ENCODE assay signal across 19 mouse cellular contexts in the genomic region with DNA sequence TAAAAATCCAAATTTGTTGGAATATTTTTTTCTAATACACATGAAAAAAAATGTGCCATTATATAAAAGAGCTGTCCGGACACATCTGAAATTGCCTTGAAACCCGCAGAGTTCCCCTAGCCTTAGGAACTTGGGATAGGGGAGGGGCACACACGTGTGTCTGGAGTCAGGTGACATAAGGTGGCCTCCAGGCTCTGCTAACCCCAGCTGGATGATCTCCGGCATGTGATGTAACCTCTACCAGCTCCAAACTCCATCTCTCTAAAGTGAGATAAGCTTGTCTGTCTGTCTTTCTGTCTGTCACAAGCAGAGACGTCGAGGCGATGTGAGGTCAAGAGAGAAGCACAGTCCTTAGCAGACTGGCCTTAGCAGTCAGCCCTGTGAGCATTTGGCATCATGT. TPM values are rescaled to one million over a fixed set of nuclear protein-coding genes. Genes with fewer than 3 reads are reported as not detected.
DNase-seq lines count a peak whose midpoint lies in the region; ATAC-seq and TF ChIP-seq lines count a peak whose summit lies in the region.
"Had no signal": no experiment of that assay in that cellular context is flagged by ENCODE, and none has a peak within 500 bp of the region (broad histone marks: within the 10 kb centered on the region; RNA-seq: fewer than 3 reads in every experiment).

No protein-coding gene starts in this region.

- no peak for TF ChIP-seq POLR2A in thymus, adult 2 months (IDR thresholded peaks at IDR 0.05; ENCODE audit: control insufficient read depth, extremely low read depth, insufficient read depth, low read length, poor library complexity)

- no peaks in the 10 kb centered on the region for H3K36me3 ChIP-seq in kidney, embryonic 15.5 days
- no peaks in the 10 kb centered on the region for H3K36me3 ChIP-seq in intestine, postnatal 0 days (ENCODE audit: control insufficient read depth, insufficient read depth)
- no peaks in the 10 kb centered on the region for H3K36me3 ChIP-seq in liver, embryonic 11.5 days (ENCODE audit: control insufficient read depth, insufficient read depth, low read length)
- no peaks in the 10 kb centered on the region for H3K36me3 ChIP-seq in liver, embryonic 15.5 days (replicated peaks)
- H3K36me3 ChIP-seq in thymus, adult 2 months (ENCODE audit: control insufficient read depth, insufficient read depth, low read length): no peaks in the 10 kb centered on the region
- H3K36me3 ChIP-seq in forebrain, embryonic 10.5 days (replicated peaks): no peaks in the 10 kb centered on the region
- H3K36me3 ChIP-seq: embryonic facial prominence, embryonic 10.5 days; heart, embryonic 13.5 days had no signal

- H3K27me3 ChIP-seq in kidney, embryonic 15.5 days: peaks cover 11% of the 10 kb centered on the region; the same call in 1 of the 2 replicates
- H3K27me3 ChIP-seq in intestine, postnatal 0 days (replicated peaks; ENCODE audit: control insufficient read depth, insufficient read depth, low read length): no peaks in the 10 kb centered on the region
- H3K27me3 ChIP-seq in liver, embryonic 11.5 days (replicated peaks; ENCODE audit: control insufficient read depth, insufficient read depth, low read length): no peaks in the 10 kb centered on the region
- no peaks in the 10 kb centered on the region for H3K27me3 ChIP-seq in liver, embryonic 15.5 days
- H3K27me3 ChIP-seq in thymus, adult 2 months (ENCODE audit: control insufficient read depth, insufficient read depth, low read length): no peaks in the 10 kb centered on the region
- H3K27me3 ChIP-seq in forebrain, embryonic 10.5 days (ENCODE audit: poor library complexity, severe bottlenecking): peaks cover 44% of the 10 kb centered on the region

- H3K27ac ChIP-seq in kidney, embryonic 15.5 days: no peak overlapping the region
- no peak overlapping the region for H3K27ac ChIP-seq in intestine, postnatal 0 days (ENCODE audit: low read depth, low read length)
- no peak overlapping the region for H3K27ac ChIP-seq in liver, embryonic 11.5 days (ENCODE audit: low read depth, low read length)
- H3K27ac ChIP-seq in liver, embryonic 15.5 days (replicated peaks): 0 out of 2 replicates have a peak overlapping the region, but pooled peaks have one; percentile 0
- H3K27ac ChIP-seq in thymus, adult 2 months (ENCODE audit: control insufficient read depth, insufficient read depth, low read length): no peak overlapping the region
- H3K27ac ChIP-seq in forebrain, embryonic 10.5 days: no peak overlapping the region
- H3K27ac ChIP-seq: embryonic facial prominence, embryonic 10.5 days; gastrocnemius, adult 2 months; heart, embryonic 13.5 days had no signal

- peaks cover 16% of the 10 kb centered on the region for H3K4me1 ChIP-seq in kidney, embryonic 15.5 days
- H3K4me1 ChIP-seq in intestine, postnatal 0 days (replicated peaks; ENCODE audit: control insufficient read depth, insufficient read depth, low read length): 0 out of 2 replicates have a peak, but pooled peaks cover 7% of the 10 kb centered on the region
- H3K4me1 ChIP-seq in liver, embryonic 11.5 days (replicated peaks; ENCODE audit: control insufficient read depth, insufficient read depth, low read length): no peaks in the 10 kb centered on the region; the same call in 1 of the 2 replicates
- H3K4me1 ChIP-seq in liver, embryonic 15.5 days (replicated peaks): no peaks in the 10 kb centered on the region
- no peaks in the 10 kb centered on the region for H3K4me1 ChIP-seq in thymus, adult 2 months (replicated peaks; ENCODE audit: control insufficient read depth, insufficient read depth, low read length)
- H3K4me1 ChIP-seq in forebrain, embryonic 10.5 days: peaks cover 28% of the 10 kb centered on the region
- H3K4me1 ChIP-seq: heart, embryonic 13.5 days had no signal

- TF ChIP-seq CTCF in intestine, postnatal 0 days (IDR thresholded peaks at IDR 0.05; ENCODE audit: low read depth): no peak
- TF ChIP-seq CTCF in thymus, adult 2 months (IDR thresholded peaks at IDR 0.05; ENCODE audit: borderline replicate concordance, control insufficient read depth, extremely low read depth, insufficient read depth, low read length, poor library complexity): no peak

- no peak overlapping the region for H3K4me2 ChIP-seq in kidney, embryonic 15.5 days
- H3K4me2 ChIP-seq in intestine, postnatal 0 days (replicated peaks; ENCODE audit: low read depth): no peak overlapping the region
- H3K4me2 ChIP-seq in liver, embryonic 11.5 days: no peak overlapping the region
- no peak overlapping the region for H3K4me2 ChIP-seq in liver, embryonic 15.5 days
- H3K4me2 ChIP-seq: heart, embryonic 13.5 days had no signal

- H3K9me3 ChIP-seq in kidney, embryonic 15.5 days (replicated peaks): no peaks in the 10 kb centered on the region
- no peaks in the 10 kb centered on the region for H3K9me3 ChIP-seq in intestine, postnatal 0 days (ENCODE audit: control insufficient read depth)
- H3K9me3 ChIP-seq in liver, embryonic 11.5 days (ENCODE audit: control insufficient read depth, low read length): no peaks in the 10 kb centered on the region
- no peaks in the 10 kb centered on the region for H3K9me3 ChIP-seq in liver, embryonic 15.5 days (replicated peaks)
- no peaks in the 10 kb centered on the region for H3K9me3 ChIP-seq in forebrain, embryonic 10.5 days
- H3K9me3 ChIP-seq: embryonic facial prominence, embryonic 10.5 days; heart, embryonic 13.5 days had no signal

- H3K4me3 ChIP-seq in kidney, embryonic 15.5 days (replicated peaks): no peak overlapping the region
- no peak overlapping the region for H3K4me3 ChIP-seq in intestine, postnatal 0 days (ENCODE audit: low read depth, low read length)
- H3K4me3 ChIP-seq in liver, embryonic 11.5 days (ENCODE audit: low read depth, low read length): no peak overlapping the region
- no peak overlapping the region for H3K4me3 ChIP-seq in liver, embryonic 15.5 days (replicated peaks)
- no peak overlapping the region for H3K4me3 ChIP-seq in thymus, adult 2 months (ENCODE audit: control insufficient read depth, insufficient read depth, low read length)
- H3K4me3 ChIP-seq in forebrain, embryonic 10.5 days: no peak overlapping the region
- H3K4me3 ChIP-seq: embryonic facial prominence, embryonic 10.5 days; gastrocnemius, adult 2 months; heart, embryonic 13.5 days had no signal

- WGBS in kidney, embryonic 15.5 days: 74% methylated on average over 7 of the region's 7 CpGs
- WGBS in intestine, postnatal 0 days: 57% methylated on average over 7 of the region's 7 CpGs
- WGBS in liver, embryonic 11.5 days: 70% methylated on average over 7 of the region's 7 CpGs
- 53% methylated on average over 7 of the region's 7 CpGs for WGBS in liver, embryonic 15.5 days (ENCODE audit: insufficient replicate concordance)
- WGBS in thymus, adult 2 months: 84% methylated on average over 7 of the region's 7 CpGs
- 90% methylated on average over 7 of the region's 7 CpGs for WGBS in forebrain, embryonic 10.5 days

- no peak overlapping the region for H3K9ac ChIP-seq in kidney, embryonic 15.5 days
- no peak overlapping the region for H3K9ac ChIP-seq in intestine, postnatal 0 days (ENCODE audit: low read depth, low read length)
- no peak overlapping the region for H3K9ac ChIP-seq in liver, embryonic 11.5 days (ENCODE audit: low read depth, low read length)
- H3K9ac ChIP-seq in liver, embryonic 15.5 days: no peak overlapping the region
- H3K9ac ChIP-seq: heart, embryonic 13.5 days had no signal

- no peak for ATAC-seq in kidney, embryonic 15.5 days (replicated peaks; ENCODE audit: low FRiP score)
- ATAC-seq in intestine, postnatal 0 days: peak; percentile 40; the same call in 1 of the 2 replicates
- 0 out of 2 replicates have a peak, but pooled peaks have one; percentile 29 for ATAC-seq in liver, embryonic 11.5 days (replicated peaks; ENCODE audit: low FRiP score)
- peak; percentile 60 for ATAC-seq in liver, embryonic 15.5 days (ENCODE audit: insufficient read depth)
- ATAC-seq: forebrain, embryonic 14.5 days had no signal

- DNase-seq in kidney, adult 9 months: peak; percentile 50
- DNase-seq in liver, embryonic 11.5 days (ENCODE audit: low spot score): no peak
- no peak for DNase-seq in left cerebral cortex, adult 9 months (ENCODE audit: low spot score in 2 of 2)
- DNase-seq in thymus, adult 2 months: no peak
- no peak for DNase-seq in forebrain, embryonic 10.5 days (ENCODE audit: extremely low spot score, low spot score)
- DNase-seq: adrenal gland, adult 2 months; adrenal gland, postnatal 25 days; cerebellum, adult 18-20 months; gastrocnemius, adult 2 months; gastrocnemius, postnatal 36 days; heart, adult 11 months; heart, postnatal 36 days had no signal

RNA-seq across cellular contexts. Expression of a gene that starts 48.6 kb away (rescaled TPM):
- polyA plus RNA-seq in kidney, embryonic 15.5 days (2015; fragmentation: Nextera tagmentation; extraction: Ambion mirVana): 0.45 and 0.50 TPM in 2 replicates
- polyA plus RNA-seq in intestine, postnatal 0 days (2015; fragmentation: Nextera tagmentation; extraction: Ambion mirVana): 0.21 and 0.31 TPM in 2 replicates
- not detected in 2 replicates for polyA plus RNA-seq in liver, embryonic 11.5 days (2014; fragmentation: Nextera tagmentation; extraction: Ambion mirVana)
- 0.07 and 0.15 TPM in 2 replicates for polyA plus RNA-seq in liver, embryonic 15.5 days (2015; fragmentation: Nextera tagmentation; extraction: Ambion mirVana)
- polyA plus RNA-seq in thymus, adult 2 months (2012; rRNA removed): 0.20 and 0.31 TPM in 2 replicates
- 2.3 and 2.5 TPM in 2 replicates for polyA plus RNA-seq in forebrain, embryonic 10.5 days (2016; fragmentation: Nextera tagmentation; extraction: Ambion mirVana)
- polyA plus RNA-seq: heart, postnatal 0 days had no signal
